Mouse (Mus musculus): ENCODE measurements around the gene Lpin2.

The Lpin2 gene

GRCm38 (mm10) chr17:71182211-71182721, at the start of gene Lpin2:
Gene Lpin2 (plus strand): TSS chr17:71182560.
- no peak for DNase-seq (ENCODE audit: low spot score)

DNA sequence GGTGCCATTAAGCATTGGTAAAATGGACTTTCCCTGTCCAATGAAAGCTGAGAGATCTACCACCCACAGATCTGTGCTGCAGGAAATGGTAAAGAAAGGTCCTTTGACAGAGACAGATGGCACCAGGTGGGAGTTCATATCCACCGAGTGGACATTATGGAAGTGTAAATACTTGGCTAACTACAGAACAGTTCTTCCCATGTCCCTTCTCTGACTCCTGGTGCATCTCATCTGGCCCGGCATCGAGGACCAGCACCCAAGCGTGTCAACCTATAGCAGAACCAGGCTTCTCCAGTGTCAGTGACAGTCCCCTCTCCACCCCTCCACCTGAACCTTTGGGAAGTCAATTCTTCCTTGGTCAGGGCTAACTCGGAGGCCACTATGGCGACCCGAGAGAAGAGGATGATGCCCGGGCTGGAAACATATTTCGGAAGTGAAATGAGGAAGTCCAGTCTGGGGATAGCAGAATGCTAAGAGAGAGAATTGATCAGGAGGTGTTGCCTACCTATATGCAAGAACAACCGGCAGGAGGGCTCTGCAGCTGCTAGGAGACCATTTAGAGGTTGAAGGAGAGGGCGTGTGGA, 49.4 kb upstream of the Lpin2 start:
- DNase-seq (ENCODE audit: low spot score), result no peak

GRCm38 (mm10) chr17:71134441-71134955, 47.9 kb upstream of the Lpin2 start:
- no peak for DNase-seq (ENCODE audit: low spot score)

- DNase-seq (ENCODE audit: low spot score), result no peak
Measured at GRCm38 (mm10) chr17:71135108-71135507, 47.3 kb upstream of the Lpin2 start.

GRCm38 (mm10) chr17:71135866-71136265, 46.5 kb upstream of the Lpin2 start:
- DNase-seq (ENCODE audit: low spot score), result no peak

DNA sequence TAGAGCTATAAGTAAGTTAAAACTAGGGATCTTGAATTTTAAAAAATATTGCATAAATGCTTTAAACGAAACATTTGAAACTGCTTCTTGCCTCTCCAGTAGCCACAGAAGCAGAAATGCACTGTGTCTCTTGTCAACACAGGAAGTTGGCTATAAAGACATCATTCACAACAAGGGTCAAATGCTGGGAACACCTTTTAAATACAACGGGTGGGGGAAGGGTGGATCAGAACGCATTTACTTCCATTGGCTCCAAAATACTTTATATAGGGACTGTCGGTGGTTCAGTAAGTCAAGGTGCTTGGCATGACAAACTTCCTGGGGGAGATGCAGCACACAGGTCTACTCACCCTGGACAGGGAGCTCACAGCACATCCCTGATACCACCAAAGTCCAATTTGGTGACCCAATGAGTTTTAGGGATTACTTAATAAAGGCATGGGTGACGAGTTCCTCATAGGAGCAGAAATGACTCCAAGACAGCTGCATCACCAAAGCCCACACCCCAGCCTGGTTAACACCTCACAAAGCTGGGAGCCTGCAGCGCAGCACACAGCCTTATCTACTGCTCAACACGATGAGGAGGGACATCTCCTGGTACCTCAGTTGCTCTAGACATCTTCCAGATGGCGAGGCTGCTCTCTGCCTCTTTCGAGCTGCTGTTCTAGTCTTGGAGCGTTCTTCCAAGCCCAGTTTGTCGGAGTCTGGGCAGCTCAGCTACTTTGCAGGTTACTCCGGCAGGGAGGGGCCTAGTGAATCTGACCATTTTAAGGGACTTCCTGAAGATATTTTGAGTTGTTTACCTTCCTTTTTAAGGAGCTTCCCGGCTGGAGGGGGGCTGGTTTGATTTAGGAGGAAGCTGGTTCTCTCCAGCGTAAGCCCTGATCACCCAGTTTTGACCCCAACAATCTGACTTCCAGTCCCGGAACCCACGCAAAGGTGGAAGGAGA, 45.7 kb upstream of the Lpin2 start:
- DNase-seq (ENCODE audit: low spot score), result no peak

- DNase-seq (ENCODE audit: low spot score), result no peak
Measured at GRCm38 (mm10) chr17:71137334-71137721, 45.0 kb upstream of the Lpin2 start.

GRCm38 (mm10) chr17:71142068-71142467, 40.3 kb upstream of the Lpin2 start:
- no peak for DNase-seq (ENCODE audit: low spot score)

DNA sequence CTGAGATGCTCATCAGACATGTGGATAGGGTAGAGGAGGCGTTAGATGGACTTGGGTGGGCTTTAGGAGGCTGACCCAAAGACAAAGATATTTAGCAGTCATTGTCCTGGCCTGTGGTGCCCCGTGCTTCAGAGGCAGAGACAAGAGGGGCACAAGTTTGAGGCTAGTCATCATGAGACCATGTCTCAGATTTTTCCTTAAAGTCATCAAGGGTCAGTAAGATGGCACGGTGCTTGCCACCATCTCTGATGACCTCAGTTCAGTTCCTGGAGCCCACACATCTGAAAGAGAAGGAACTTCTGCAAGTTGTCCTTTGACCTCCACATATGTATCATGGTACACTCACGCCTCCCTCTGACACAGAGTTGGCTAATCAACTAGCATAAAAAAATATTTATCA, 39.2 kb upstream of the Lpin2 start:
- no peak for DNase-seq (ENCODE audit: low spot score)

DNA sequence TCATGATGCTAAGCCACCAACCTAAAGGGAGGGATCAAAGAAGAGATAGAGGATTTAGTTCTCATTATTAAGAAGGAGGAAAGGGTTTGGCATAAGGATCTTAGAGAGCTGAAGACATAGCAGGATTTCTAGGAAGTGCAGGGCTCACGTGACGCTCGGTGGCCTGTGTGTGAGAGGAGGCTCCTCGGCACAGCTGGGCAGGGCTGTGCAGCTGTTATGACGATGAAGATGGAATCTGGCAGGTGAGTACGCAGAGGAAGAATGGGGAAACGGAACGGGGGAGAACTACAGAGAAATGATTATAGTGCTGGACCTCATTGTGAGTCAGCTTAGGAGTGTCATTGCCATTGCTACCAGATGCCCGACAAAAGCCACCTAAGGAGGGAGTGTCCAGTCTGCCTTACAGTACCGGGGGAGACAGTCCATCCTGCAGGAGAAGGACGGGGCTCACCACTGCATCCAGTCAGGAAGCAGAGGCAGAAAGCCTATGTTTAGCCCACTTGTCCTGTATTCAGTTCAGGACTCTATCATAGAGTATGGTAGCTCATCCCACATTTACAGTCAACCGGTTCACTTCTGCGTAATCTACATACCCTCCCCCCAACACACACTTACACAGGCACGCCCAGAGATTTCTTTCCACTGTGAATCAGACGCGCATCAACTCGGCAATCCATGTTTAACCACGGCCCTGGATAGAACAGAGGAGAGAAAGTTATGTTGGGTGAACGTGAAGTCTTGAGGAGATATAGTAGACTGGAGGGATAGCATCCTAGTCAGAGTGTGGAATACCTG, 37.8 kb upstream of the Lpin2 start:
- DNase-seq (ENCODE audit: low spot score), result no peak

DNA sequence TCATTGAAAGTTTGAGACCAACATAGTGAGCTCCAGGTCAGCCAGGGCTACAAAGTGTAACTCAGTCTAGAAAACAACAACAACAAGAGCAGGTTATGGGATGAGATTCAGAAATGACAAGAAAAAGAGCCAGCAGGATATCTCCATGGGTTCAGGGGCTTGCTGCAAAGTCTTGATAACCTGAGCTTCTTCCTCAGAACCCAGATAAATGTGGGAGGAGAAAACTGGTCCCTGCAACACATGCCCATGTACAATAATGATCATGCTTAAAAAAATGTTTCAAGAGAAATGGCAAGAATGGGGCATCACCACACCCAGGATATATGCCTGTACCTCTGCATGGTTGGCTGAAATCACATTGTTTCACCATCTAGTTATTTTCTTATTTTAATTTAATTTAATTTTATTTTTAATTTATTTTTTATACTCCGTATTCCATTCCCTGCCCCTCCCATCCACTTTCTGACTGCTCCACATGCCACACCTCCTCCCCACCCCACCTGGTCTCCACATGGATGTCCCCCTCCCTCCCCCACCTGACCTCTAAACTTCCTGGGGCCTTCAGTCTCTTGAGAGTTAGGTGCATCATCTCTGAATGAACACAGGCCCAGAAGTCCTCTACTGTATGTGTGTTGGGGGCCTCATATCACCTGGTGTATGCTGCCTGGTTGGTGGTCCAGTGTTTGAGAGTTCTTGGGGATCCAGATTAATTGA, 37.0 kb upstream of the Lpin2 start:
- no peak for DNase-seq (ENCODE audit: low spot score)

- DNase-seq (ENCODE audit: low spot score), result no peak
Measured at GRCm38 (mm10) chr17:71153356-71153755, 29.0 kb upstream of the Lpin2 start.

DNA sequence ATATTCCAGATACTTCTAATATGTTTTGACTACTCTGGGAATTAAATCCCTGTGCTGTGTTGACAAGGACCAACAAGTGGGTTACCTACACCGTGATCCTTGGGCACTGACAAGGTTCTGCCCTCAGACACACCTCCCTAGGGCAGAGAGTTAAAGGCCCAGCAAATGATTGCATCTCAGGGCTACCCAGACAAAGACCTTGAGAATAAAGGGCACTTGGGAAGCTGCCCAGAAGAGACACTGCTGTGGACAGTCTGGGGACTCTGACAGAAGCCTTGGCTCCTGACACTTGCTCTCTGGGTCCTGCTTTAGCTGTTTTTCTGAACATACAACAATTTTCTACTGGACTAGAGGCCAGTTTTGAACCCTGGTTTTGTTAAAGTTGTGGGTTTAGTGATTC, 27.1 kb upstream of the Lpin2 start:
- DNase-seq (ENCODE audit: low spot score), result no peak

DNA sequence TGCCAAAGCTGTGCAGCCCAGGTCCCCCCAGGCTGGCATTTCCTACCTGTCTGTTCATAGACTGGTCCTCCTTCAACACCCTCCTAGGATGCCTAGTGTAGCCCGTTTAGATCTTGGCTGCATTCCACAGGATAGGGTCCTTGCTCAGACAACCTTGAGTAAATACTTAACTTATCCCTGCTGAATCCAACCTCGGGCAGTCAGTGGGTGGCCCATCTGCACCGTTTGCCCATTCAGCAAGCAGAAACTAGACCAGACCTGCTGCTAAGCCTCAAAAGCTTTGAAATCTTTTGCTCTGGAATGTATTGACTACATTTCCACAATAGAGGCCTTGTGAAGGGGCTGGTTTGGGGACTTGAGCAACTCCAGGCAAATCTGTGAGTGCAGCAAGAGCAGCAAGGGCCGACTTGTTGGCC, 23.2 kb upstream of the Lpin2 start:
- DNase-seq (ENCODE audit: low spot score), result no peak

DNA sequence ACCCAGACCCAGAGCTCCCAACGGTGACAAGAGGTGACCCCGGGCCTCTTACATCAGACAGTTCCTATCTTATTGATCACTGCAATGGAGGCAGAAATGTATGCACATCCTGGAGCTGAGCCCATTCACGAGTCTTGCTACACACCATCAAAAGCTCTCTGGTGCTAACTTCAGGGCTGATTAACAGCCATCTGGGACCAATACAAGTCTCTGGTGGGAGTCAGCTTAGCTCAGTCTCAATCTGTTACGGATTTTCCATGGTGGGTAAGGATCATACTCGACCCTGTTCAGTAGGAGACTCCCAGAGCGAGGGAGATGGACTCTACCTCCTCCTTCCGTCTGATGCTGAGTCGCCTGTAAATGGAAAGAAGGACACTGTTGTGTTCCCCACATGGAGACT, 22.6 kb upstream of the Lpin2 start:
- DNase-seq (ENCODE audit: low spot score), result no peak

DNA sequence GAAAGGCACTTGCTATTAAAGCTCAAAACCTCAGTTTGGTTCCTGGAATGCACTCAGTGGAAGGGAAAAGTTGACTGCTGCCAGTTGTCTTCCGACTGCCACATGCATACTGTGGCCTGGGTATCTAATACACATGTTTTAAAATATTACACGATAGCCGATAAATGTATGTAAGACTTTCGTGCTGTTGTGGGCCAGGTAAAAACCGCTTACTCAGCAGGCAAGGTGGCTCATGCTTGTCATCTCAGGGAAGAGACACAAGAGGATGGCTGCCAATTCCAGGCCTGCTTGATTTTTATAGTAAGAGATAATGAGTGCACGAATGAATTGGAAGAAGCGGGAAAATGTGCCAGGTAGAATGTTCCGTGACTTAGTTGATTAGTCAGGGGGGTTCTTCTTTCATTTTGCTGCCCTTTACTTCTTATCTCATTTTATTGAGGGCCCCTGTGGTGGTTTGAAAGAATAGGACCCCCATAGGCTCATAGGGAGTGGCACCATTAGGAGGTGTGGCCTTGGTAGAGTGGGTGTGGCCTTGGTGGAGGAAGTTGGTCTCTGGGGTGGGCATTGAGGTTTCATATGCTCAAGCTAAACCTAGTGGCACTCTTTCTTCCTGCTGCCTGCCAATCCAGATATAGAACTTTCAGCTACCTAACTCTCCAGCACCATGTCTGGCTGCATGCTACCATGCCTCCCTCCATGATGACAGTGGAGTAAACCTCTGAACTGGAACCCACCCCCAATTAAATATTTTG, 21.9 kb upstream of the Lpin2 start:
- no peak for DNase-seq (ENCODE audit: low spot score)

- DNase-seq (ENCODE audit: low spot score), result no peak
Measured at GRCm38 (mm10) chr17:71164991-71165390, 17.4 kb upstream of the Lpin2 start.

GRCm38 (mm10) chr17:71168205-71168815, 14.1 kb upstream of the Lpin2 start:
- no peak for DNase-seq (ENCODE audit: low spot score)

- no peak for DNase-seq (ENCODE audit: low spot score)
Measured at GRCm38 (mm10) chr17:71168846-71169245, 13.5 kb upstream of the Lpin2 start.

DNA sequence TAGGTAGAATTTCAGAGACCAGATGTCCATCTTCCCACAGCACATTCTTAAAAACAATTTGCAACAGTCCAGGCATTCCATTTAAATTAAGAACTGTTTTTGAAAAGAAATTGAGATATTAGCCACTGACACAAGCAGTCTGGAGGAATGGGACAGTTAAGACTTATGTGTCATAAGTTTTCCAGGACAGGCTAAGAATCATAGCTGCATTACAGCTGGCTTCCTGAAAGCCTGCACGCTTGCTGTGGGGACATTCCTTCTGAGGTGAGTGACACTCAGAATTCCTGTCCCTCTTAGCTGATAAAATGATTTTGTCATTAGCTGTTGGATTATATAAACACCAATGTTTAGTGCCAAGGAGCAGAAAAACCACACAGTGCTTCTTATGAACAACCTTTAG, 12.7 kb upstream of the Lpin2 start:
- DNase-seq (ENCODE audit: low spot score), result no peak

Measured in testis, postnatal 10 days (tissue).